Mouse (Mus musculus) heart, embryonic 16.5 days (tissue): ENCODE results near the gene Txndc11. TPM values are rescaled to one million over a fixed set of nuclear protein-coding genes. Genes with fewer than 3 reads are reported as not detected.

Source experiments
- ATAC-seq: fragments of 200-750 bp; cut with Nextera tagmentation; replicated peaks from 2 replicates; pipeline ENCODE4 v1.8.0; 2017; ENCODE audit warnings: moderate number of reproducible peaks; ENCODE audit not compliant: insufficient read depth, low FRiP score; ENCODE audit errors: extremely low read depth
- H3K27ac ChIP-seq: fragments of 300-500 bp; sonication (generic); 2 replicates; pipeline ENCODE4 v1.5.1; 2014; ENCODE audit warnings: mild to moderate bottlenecking, low read length, control low read depth, moderate library complexity
- H3K27me3 ChIP-seq: fragments of 300-500 bp; sonication (generic); 2 replicates; pipeline ENCODE4 v1.6.1; 2014; ENCODE audit warnings: low read length, mixed read lengths; ENCODE audit not compliant: control insufficient read depth, insufficient read depth
- H3K36me3 ChIP-seq: fragments of 300-500 bp; sonication (generic); 2 replicates; pipeline ENCODE4 v1.6.1; 2014; ENCODE audit not compliant: control insufficient read depth, insufficient read depth
- H3K4me1 ChIP-seq: fragments of 300-500 bp; sonication (generic); 2 replicates; pipeline ENCODE4 v1.6.1; 2014; ENCODE audit warnings: low read length, mixed read lengths; ENCODE audit not compliant: control insufficient read depth, insufficient read depth
- H3K4me2 ChIP-seq: fragments of 300-500 bp; sonication (generic); 2 replicates; pipeline ENCODE4 v1.6.1; 2014; ENCODE audit warnings: low read depth, mild to moderate bottlenecking, control low read depth, low read length
- H3K4me3 ChIP-seq: fragments of 300-500 bp; sonication (generic); 2 replicates; pipeline ENCODE4 v1.5.1; 2014; ENCODE audit warnings: mild to moderate bottlenecking, control low read depth, low read length
- H3K9ac ChIP-seq: fragments of 300-500 bp; sonication (generic); 2 replicates; pipeline ENCODE4 v1.6.1; 2014; ENCODE audit warnings: low read length, control low read depth
- H3K9me3 ChIP-seq: fragments of 300-500 bp; sonication (generic); replicated peaks from 2 replicates; pipeline ENCODE4 v1.6.1; 2016; ENCODE audit warnings: low read length; ENCODE audit not compliant: control insufficient read depth
- WGBS: fragments of 180-500 bp; shearing (Covaris S2); extraction: QIAGEN DNeasy Blood & Tissue Kit; methylation state at CpG from one replicate; pipeline ENCODE4 v1.1.7; 2014; 5-methylcytosine and 5-hydroxymethylcytosine counted together
- polyA plus RNA-seq: library from polyadenylated mRNA; unstranded; fragments of >200 nt; fragmentation: Nextera tagmentation; extraction: Ambion mirVana; gene quantifications from 2 replicates; pipeline ENCODE4 v1.2.1, GENCODE M21; 2015

Txndc11 gene
- polyA plus RNA-seq, 1 experiment from 2014 or later = 29.6 TPM

DNA sequence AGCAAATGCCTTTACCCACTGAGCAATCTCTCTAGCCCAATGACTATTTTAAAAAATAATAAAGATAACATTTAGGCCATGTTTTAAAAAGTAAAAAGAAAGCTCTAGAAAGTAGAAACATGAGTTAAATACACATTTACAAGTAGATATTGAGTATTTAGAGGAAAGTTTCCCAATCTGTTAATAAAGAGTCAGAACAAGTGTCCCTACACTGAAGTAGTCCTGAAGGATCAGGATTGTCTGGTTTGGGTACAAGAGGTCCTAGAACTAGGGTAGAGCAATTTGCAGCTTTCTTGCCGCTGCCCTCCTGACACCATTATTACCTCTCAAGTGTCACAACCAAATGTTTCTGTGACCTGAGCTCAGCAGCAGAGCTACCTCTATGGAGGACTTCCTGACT is 10.3 kb downstream of the Txndc11 start:
- Histone ChIP-seq H3K27ac (no peak overlapping the region), H3K27me3 (no peaks in the 10 kb centered on the region), H3K9ac (no peak overlapping the region), H3K4me1 (no peaks in the 10 kb centered on the region), H3K4me2 (no peak overlapping the region), H3K4me3 (no peak overlapping the region), H3K9me3 (no peaks in the 10 kb centered on the region), H3K36me3 (peaks cover 21% of the 10 kb centered on the region; the same call in 1 of the 2 replicates)
- WGBS = 93% methylated on average over 1 of the region's 1 CpGs
- no peak for ATAC-seq

DNA sequence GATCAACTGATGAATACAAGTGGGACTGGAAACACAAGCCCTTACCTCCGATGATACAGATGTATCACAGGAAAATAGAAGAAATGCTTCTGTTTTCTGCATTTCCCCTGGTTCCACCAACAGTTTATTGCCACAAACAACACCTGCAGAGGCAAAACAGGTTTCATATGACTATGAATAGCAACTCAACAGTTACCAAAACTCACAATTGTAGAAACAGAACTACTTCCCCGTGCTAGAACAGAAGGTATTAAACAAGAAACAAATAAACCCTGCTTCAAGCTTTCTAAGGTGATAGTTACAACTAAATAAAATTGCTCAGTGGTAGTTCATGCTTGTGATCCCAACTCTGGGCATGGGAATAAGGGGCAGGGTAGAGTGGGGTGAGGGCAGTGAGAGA is 11.8 kb downstream of the Txndc11 start:
- Histone ChIP-seq H3K27ac (no peak overlapping the region), H3K4me2 (no peak overlapping the region), H3K4me1 (no peaks in the 10 kb centered on the region), H3K36me3 (peaks cover 16% of the 10 kb centered on the region; the same call in 1 of the 2 replicates), H3K4me3 (no peak overlapping the region), H3K27me3 (no peaks in the 10 kb centered on the region), H3K9ac (no peak overlapping the region), H3K9me3 (no peaks in the 10 kb centered on the region)
- 93% methylated on average over 2 of the region's 2 CpGs for WGBS
- ATAC-seq = no peak

DNA sequence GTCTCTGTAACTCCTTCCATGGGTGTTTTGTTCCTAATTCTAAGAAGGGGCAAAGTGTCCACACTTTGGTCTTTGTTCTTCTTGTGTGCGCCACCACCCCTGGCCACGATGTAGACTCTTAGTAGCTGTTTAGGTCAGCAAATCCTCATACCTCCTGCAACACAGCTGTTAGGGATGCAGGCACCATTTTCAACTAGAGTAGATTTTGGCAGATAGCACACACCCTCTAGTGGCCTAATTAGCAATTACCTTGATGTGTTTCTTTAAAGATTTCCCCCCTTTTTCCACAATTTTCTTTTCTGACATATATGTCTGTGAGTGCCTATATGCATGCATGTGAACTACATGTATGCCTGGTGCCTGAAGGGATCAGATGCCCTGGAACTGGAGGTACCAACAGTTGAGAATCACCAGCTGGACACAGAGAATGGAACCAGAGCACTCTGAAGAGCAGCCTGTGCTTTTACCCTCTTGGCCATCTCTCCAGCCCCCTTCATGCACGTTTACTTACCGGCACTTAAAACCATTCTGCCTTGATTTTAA is 25.2 kb downstream of the Txndc11 start:
- 0 out of 2 replicates have a peak, but pooled peaks cover 5% of the 10 kb centered on the region for H3K36me3 ChIP-seq
- no peak overlapping the region for H3K4me3 ChIP-seq
- no peaks in the 10 kb centered on the region for H3K9me3 ChIP-seq
- H3K27ac ChIP-seq = no peak overlapping the region
- 71% methylated on average over 4 of the region's 4 CpGs for WGBS
- H3K9ac ChIP-seq = no peak overlapping the region
- H3K4me1 ChIP-seq = no peaks in the 10 kb centered on the region
- ATAC-seq = no peak
- no peaks in the 10 kb centered on the region for H3K27me3 ChIP-seq
- H3K4me2 ChIP-seq = no peak overlapping the region

DNA sequence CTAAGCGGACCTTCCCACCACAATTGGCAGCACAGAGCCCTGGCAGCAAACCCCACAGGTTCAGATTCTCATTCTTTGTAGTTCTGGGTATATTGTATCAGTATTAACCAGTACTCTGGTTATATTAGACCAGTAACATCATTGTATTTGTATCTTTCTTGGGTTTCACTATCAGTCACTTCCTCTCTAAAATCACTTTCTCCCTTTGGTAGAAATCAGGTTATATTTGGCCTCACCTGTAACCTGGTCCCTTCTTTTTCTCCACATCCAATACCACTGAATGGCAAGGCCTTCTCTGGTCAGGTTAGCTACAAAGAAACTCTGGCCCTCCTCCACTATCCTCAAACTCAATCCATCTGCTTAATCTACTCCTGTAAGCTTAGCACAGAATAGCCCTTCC is 29.5 kb downstream of the Txndc11 start:
- Histone ChIP-seq H3K36me3 (peaks cover 17% of the 10 kb centered on the region; the same call in 1 of the 2 replicates), H3K9ac (no peak overlapping the region), H3K4me1 (no peaks in the 10 kb centered on the region), H3K4me2 (no peak overlapping the region), H3K9me3 (no peaks in the 10 kb centered on the region), H3K27ac (no peak overlapping the region), H3K4me3 (no peak overlapping the region), H3K27me3 (no peaks in the 10 kb centered on the region)
- 73% methylated on average over 1 of the region's 1 CpGs for WGBS
- ATAC-seq = no peak

DNA sequence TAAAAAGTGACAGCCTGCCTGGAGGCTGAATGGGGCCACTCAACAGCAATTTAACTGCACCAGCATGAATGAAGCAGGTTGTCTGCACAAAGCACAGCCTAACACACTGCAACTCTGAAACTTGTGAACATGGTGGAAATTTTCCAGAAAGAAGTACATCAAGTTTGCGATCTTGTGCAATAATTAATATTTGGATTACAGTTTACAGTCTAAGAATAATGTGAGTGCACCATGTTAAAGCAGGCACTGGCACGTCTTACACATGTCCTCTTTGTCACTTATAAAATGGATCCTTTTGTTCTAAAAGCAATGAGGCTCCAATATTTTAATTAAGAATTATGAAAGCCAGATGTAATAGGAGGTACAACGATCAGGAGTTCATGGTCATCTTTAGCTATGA is 37.1 kb downstream of the Txndc11 start:
- Histone ChIP-seq H3K9me3 (no peaks in the 10 kb centered on the region), H3K4me3 (no peak overlapping the region), H3K36me3 (peaks cover 11% of the 10 kb centered on the region; the same call in 1 of the 2 replicates), H3K27ac (no peak overlapping the region), H3K27me3 (no peaks in the 10 kb centered on the region), H3K9ac (no peak overlapping the region), H3K4me2 (no peak overlapping the region), H3K4me1 (peaks cover 11% of the 10 kb centered on the region)
- WGBS = 91% methylated on average over 3 of the region's 3 CpGs
- no peak for ATAC-seq

DNA sequence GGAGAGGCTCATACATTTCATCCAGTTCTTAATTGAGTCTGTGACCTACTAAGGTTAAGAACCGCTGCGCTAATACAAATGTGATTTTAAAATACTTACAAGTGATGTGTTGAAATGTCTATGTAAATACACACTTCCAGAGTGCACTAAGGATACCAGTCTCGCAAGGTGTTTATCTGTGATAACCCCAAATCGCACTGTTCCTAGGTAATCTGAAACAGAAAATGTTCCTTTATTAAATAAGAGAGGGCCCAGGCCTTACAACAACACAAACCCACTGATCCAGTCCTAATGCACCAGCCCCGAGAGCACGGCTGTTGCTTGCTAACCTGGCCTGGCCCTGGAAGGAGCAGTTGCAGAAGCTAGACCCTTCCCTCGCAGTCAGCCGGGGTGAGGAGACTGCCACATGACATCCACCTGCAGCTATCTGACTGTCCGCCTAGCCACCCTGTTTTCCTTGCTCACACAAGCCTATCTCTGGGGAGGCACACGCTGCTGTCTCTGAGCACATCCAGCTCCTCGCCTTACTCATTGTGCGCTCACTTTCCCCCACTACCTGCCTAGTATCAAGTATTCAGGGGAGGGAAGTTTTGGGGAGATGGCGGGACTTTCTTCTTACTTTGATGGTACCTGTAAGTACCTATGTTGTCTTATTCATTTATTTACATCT is 40.6 kb downstream of the Txndc11 start:
- no peak for ATAC-seq
- Histone ChIP-seq H3K4me2 (no peak overlapping the region), H3K4me3 (no peak overlapping the region), H3K27me3 (no peaks in the 10 kb centered on the region), H3K9me3 (no peaks in the 10 kb centered on the region), H3K27ac (0 out of 2 replicates have a peak overlapping the region, but pooled peaks have one; percentile 18), H3K36me3 (peaks cover 20% of the 10 kb centered on the region; the same call in 1 of the 2 replicates), H3K9ac (no peak overlapping the region), H3K4me1 (peaks cover 17% of the 10 kb centered on the region)
- WGBS = 78% methylated on average over 13 of the region's 13 CpGs

DNA sequence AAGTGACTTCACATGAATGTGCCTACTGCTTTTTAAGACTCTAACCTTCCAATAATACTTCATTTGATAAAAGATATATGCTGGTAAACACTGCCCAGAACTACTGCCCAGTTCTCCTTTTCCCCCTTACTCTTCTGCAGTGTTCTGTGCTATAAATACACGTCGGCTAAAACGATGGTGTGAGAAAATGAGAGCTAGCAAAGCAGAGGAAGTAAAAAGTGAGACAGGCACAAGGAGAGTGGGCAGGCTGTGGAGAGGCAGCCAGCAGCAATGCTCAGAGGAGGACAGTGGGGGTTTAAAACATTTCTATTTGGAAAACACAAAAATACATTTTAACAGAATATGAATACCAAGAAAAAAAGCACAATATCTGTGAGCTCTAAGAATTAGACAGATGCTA is 41.9 kb downstream of the Txndc11 start:
- peaks cover 17% of the 10 kb centered on the region for H3K4me1 ChIP-seq
- H3K9ac ChIP-seq = 0 out of 2 replicates have a peak overlapping the region, but pooled peaks have one; percentile 23
- peaks cover 33% of the 10 kb centered on the region for H3K36me3 ChIP-seq
- 16% methylated on average over 3 of the region's 3 CpGs for WGBS
- H3K27ac ChIP-seq = peak overlapping the region; percentile 73
- peak; percentile 56; the same call in 1 of the 2 replicates for ATAC-seq
- H3K27me3 ChIP-seq = no peaks in the 10 kb centered on the region
- no peaks in the 10 kb centered on the region for H3K9me3 ChIP-seq
- H3K4me2 ChIP-seq = no peak overlapping the region
- no peak overlapping the region for H3K4me3 ChIP-seq

DNA sequence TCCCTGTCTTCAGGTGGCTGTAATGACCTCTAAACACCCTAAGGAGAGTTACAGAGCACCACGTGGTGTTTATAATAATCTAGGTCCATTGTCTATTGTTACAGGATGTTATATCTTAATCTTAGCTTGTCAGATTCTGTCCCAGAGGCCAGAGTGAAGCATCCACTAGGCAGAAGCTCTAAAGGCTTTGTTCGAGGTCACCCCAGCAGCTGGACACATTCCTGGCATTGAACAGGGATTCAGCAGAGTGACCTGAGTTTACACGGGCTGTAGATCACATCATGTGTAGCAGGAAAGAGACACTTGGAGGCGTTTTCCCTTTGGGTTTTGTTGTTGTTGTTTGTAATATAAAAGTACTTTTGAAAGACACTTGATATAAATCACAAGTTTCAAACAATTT is 42.4 kb downstream of the Txndc11 start:
- 30% methylated on average over 4 of the region's 4 CpGs for WGBS
- no peak overlapping the region for H3K4me2 ChIP-seq

DNA sequence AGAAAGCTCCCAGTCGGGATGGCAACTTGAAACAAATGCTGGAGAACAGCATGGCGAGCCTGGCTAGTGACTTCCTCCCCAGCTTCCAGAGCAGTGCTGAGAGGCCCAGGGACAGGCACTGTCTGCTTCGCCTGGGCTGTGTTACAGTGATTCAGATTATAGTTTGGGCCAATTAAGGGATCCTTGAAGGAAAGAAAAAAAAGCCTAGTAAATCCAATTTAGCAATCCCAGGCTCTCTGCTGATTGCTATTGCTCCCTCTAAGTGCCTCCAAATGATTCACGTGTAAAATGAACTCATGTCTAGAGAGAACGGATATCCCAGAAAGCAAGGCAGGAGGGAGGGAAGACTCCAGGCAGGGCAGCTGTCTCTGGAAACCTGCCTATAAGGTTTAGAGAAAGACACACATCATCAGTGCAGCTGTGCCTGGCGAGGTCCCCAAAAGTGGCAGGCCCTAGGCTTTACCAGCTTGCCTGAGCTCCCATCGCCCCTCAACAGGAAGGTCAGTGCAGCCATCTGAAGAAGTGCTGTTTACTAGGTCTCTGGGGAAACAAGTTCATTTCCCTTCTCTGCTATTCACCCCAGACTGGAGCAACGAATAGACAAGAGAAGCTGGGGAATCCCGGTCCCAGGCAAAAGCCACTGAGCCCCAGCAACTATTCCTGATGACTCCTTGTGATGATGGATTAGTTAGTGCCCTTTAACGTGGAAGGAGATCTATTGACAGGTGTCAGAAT is 43.4 kb downstream of the Txndc11 start:
- Histone ChIP-seq H3K4me1 (peaks cover 19% of the 10 kb centered on the region), H3K27me3 (no peaks in the 10 kb centered on the region), H3K9me3 (no peaks in the 10 kb centered on the region), H3K9ac (no peak overlapping the region), H3K4me2 (no peak overlapping the region), H3K36me3 (peaks cover 37% of the 10 kb centered on the region), H3K27ac (no peak overlapping the region), H3K4me3 (no peak overlapping the region)
- no peak for ATAC-seq
- 79% methylated on average over 10 of the region's 10 CpGs for WGBS

More for the DNA sequence above, 42.4 kb downstream of the Txndc11 start:
- ATAC-seq = no peak
- Histone ChIP-seq H3K9ac (no peak overlapping the region), H3K9me3 (no peaks in the 10 kb centered on the region), H3K27ac (peak overlapping the region; percentile 73), H3K4me3 (no peak overlapping the region), H3K4me1 (peaks cover 19% of the 10 kb centered on the region), H3K36me3 (peaks cover 37% of the 10 kb centered on the region), H3K27me3 (no peaks in the 10 kb centered on the region)
